Mouse (Mus musculus) E14TG2a.4 (cell line): ENCODE results near the gene Oaz1.

ENCODE experiments used
- CTCF ChIP-seq: conservative IDR thresholded peaks from 2 replicates; pipeline ENCODE4 v1.5.1; 2014; ENCODE audit warnings: low read length
- POU5F1 ChIP-seq: IDR thresholded peaks from 2 replicates; pipeline ENCODE4 v1.6.1; 2014; ENCODE audit warnings: low read length, borderline replicate concordance

- TF ChIP-seq POU5F1 (no peak), CTCF (no peak)
These were observed 49.3 kb upstream of the Oaz1 start for GRCm38 (mm10) chr10:80777123-80777522.
